Mouse (Mus musculus): ENCODE results near the gene Cep131.

The Cep131 gene

GRCm38 (mm10) chr11:120098588-120099511 is 12.2 kb upstream of the Cep131 start, which contains the start of the genes Tepsin and Ndufaf8:
Tepsin (minus strand) TSS chr11:120098731.
Ndufaf8 (plus strand) TSS chr11:120098928.
- DNase-seq (ENCODE audit: low read depth): peak; percentile 99

- no peak for DNase-seq (ENCODE audit: low read depth)
Observed at GRCm38 (mm10) chr11:120092817-120093591, 6.4 kb upstream of the Cep131 start.

- no peak for DNase-seq (ENCODE audit: low read depth)
Observed at GRCm38 (mm10) chr11:120090661-120091060, 4.0 kb upstream of the Cep131 start.

GRCm38 (mm10) chr11:120085891-120086627 is 568 bp downstream of the Cep131 start:
- no peak for DNase-seq (ENCODE audit: low read depth)

GRCm38 (mm10) chr11:120080282-120080681 is 6.3 kb downstream of the Cep131 start:
- DNase-seq (ENCODE audit: low read depth): no peak

- no peak for DNase-seq (ENCODE audit: low read depth)
Observed at GRCm38 (mm10) chr11:120076191-120076590, 10.4 kb downstream of the Cep131 start.

GRCm38 (mm10) chr11:120072986-120073647 is 13.5 kb downstream of the Cep131 start:
- no peak for DNase-seq (ENCODE audit: low read depth)

- DNase-seq (ENCODE audit: low read depth): no peak
Observed at GRCm38 (mm10) chr11:120071731-120072320, 14.8 kb downstream of the Cep131 start.

- DNase-seq (ENCODE audit: low read depth): no peak
Observed at GRCm38 (mm10) chr11:120071065-120071464, 15.6 kb downstream of the Cep131 start.

- DNase-seq (ENCODE audit: low read depth): no peak
Observed at GRCm38 (mm10) chr11:120070286-120070930, 16.2 kb downstream of the Cep131 start.

GRCm38 (mm10) chr11:120069261-120069660 is 17.4 kb downstream of the Cep131 start:
- DNase-seq (ENCODE audit: low read depth): no peak

- DNase-seq (ENCODE audit: low read depth): no peak
Observed at GRCm38 (mm10) chr11:120067834-120068233, 18.8 kb downstream of the Cep131 start.

GRCm38 (mm10) chr11:120065291-120065690 is 21.3 kb downstream of the Cep131 start:
- peak; percentile 41 for DNase-seq (ENCODE audit: low read depth)

GRCm38 (mm10) chr11:120064668-120065040 is 22.0 kb downstream of the Cep131 start:
- no peak for DNase-seq (ENCODE audit: low read depth)

- DNase-seq (ENCODE audit: low read depth): no peak
Observed at GRCm38 (mm10) chr11:120064006-120064667, 22.5 kb downstream of the Cep131 start.

- no peak for DNase-seq (ENCODE audit: low read depth)
Observed at GRCm38 (mm10) chr11:120063326-120063725, 23.3 kb downstream of the Cep131 start.

GRCm38 (mm10) chr11:120060634-120061033 is 26.0 kb downstream of the Cep131 start:
- DNase-seq (ENCODE audit: low read depth): no peak

GRCm38 (mm10) chr11:120055953-120056732 is 30.5 kb downstream of the Cep131 start:
- no peak for DNase-seq (ENCODE audit: low read depth)

GRCm38 (mm10) chr11:120053846-120054245 is 32.8 kb downstream of the Cep131 start:
- no peak for DNase-seq (ENCODE audit: low read depth)

Measured in induced T-regulatory cell, adult 2 months (primary cell).